ENCODE assay signal across 7 mouse cellular contexts in the genomic region with DNA sequence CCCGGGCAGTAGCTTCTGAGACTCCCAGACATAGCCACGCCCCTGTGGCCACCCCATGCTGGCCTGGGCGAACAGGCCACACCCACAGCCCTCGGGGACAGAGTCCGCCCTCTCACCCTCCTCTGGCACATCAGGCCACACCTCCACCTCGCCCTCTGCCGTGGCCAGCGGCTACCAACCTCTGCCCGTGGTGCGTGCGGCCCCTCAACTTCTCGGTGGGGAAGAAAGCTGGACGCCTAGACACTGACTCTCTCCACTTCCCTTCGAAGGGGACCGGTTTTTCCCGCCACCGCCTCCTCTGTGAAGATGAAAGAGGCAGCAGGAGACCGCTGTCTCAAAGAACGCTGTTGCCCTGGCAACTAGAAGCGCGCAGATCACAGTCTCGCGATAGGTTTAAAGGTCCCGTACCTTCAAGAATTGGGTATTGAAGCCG. TPM values are rescaled to one million over a fixed set of nuclear protein-coding genes. Genes with fewer than 3 reads are reported as not detected.
DNase-seq lines count a peak whose midpoint lies in the region; ATAC-seq lines count a peak whose summit lies in the region.

Fsip1 (minus strand) TSS at position 346 of the 433 bp plus-strand sequence.

- peak; percentile 79 for ATAC-seq in embryonic facial prominence, embryonic 12.5 days (ENCODE audit: insufficient number of reproducible peaks, insufficient read depth, low FRiP score, low TSS enrichment)
- ATAC-seq in limb, embryonic 13.5 days (ENCODE audit: low FRiP score, low read depth) = peak; percentile 88
- ATAC-seq in midbrain, embryonic 15.5 days (replicated peaks) = peak; percentile 92

- H3K27ac ChIP-seq in embryonic facial prominence, embryonic 12.5 days = no peak within 1 kb of the TSS
- no peak within 1 kb of the TSS for H3K27ac ChIP-seq in limb, embryonic 13.5 days
- H3K27ac ChIP-seq in midbrain, embryonic 15.5 days = no peak within 1 kb of the TSS

- no peaks in the 10 kb centered on the region for H3K36me3 ChIP-seq in embryonic facial prominence, embryonic 12.5 days
- H3K36me3 ChIP-seq in limb, embryonic 13.5 days = no peaks in the 10 kb centered on the region
- no peaks in the 10 kb centered on the region for H3K36me3 ChIP-seq in midbrain, embryonic 15.5 days (replicated peaks)

- H3K9me3 ChIP-seq in embryonic facial prominence, embryonic 12.5 days = no peaks in the 10 kb centered on the region
- H3K9me3 ChIP-seq in limb, embryonic 13.5 days = no peaks in the 10 kb centered on the region
- H3K9me3 ChIP-seq in midbrain, embryonic 15.5 days = no peaks in the 10 kb centered on the region

- H3K4me2 ChIP-seq in embryonic facial prominence, embryonic 12.5 days (replicated peaks) = peak within 1 kb of the TSS; percentile 71
- H3K4me2 ChIP-seq in limb, embryonic 13.5 days (replicated peaks) = peak within 1 kb of the TSS; percentile 72
- H3K4me2 ChIP-seq in midbrain, embryonic 15.5 days = peak within 1 kb of the TSS; percentile 61

- peak; percentile 86 for DNase-seq in adrenal gland, adult 8-10 months
- peak; percentile 69 to 83 for DNase-seq in heart, adult 18-20 months
- DNase-seq in kidney, adult 18-20 months = peak; percentile 92
- DNase-seq in spleen, adult 18-20 months = peak; percentile 80

- H3K27me3 ChIP-seq in embryonic facial prominence, embryonic 12.5 days = no peaks in the 10 kb centered on the region
- H3K27me3 ChIP-seq in limb, embryonic 13.5 days = peaks cover 14% of the 10 kb centered on the region; the same call in 1 of the 2 replicates
- no peaks in the 10 kb centered on the region for H3K27me3 ChIP-seq in midbrain, embryonic 15.5 days (replicated peaks)

- H3K4me3 ChIP-seq in embryonic facial prominence, embryonic 12.5 days = peak within 1 kb of the TSS; percentile 48
- peak within 1 kb of the TSS; percentile 47 for H3K4me3 ChIP-seq in limb, embryonic 13.5 days
- H3K4me3 ChIP-seq in midbrain, embryonic 15.5 days = peak within 1 kb of the TSS; percentile 40

- H3K9ac ChIP-seq in embryonic facial prominence, embryonic 12.5 days = peak within 1 kb of the TSS; percentile 38
- peak within 1 kb of the TSS; percentile 57 for H3K9ac ChIP-seq in limb, embryonic 13.5 days
- H3K9ac ChIP-seq in midbrain, embryonic 15.5 days = no peak within 1 kb of the TSS; the same call in 1 of the 2 replicates

- H3K4me1 ChIP-seq in embryonic facial prominence, embryonic 12.5 days = no peaks in the 10 kb centered on the region
- H3K4me1 ChIP-seq in limb, embryonic 13.5 days = peaks cover 6% of the 10 kb centered on the region; the same call in 1 of the 2 replicates
- H3K4me1 ChIP-seq in midbrain, embryonic 15.5 days = peaks cover 4% of the 10 kb centered on the region

- WGBS in embryonic facial prominence, embryonic 12.5 days = 1% methylated on average over 25 of the region's 25 CpGs
- 2% methylated on average over 25 of the region's 25 CpGs for WGBS in limb, embryonic 13.5 days
- 1% methylated on average over 25 of the region's 25 CpGs for WGBS in midbrain, embryonic 15.5 days

RNA-seq across cellular contexts. Expression of gene Fsip1, which starts in this region (rescaled TPM):
- under 1 TPM; 0.26 to 0.77 (median 0.43) TPM for total RNA-seq in adrenal gland, adult 8-10 months (2022)
- polyA plus RNA-seq in embryonic facial prominence, embryonic 12.5 days (2016; fragmentation: Nextera tagmentation; extraction: Ambion mirVana) = 1.3 and 1.9 TPM in 2 replicates
- not detected for total RNA-seq in heart, adult 18-20 months (2021)
- 0.48 and 0.75 TPM in 2 replicates for polyA plus RNA-seq in limb, embryonic 13.5 days (2015; fragmentation: Nextera tagmentation; extraction: Ambion mirVana)
- polyA plus RNA-seq in midbrain, embryonic 15.5 days (2015; fragmentation: Nextera tagmentation; extraction: Ambion mirVana) = 3.0 and 3.1 TPM in 2 replicates

Comparison
In these comparisons a context has a peak if more than half of its experiments do, and no peak if none do; other contexts are left out.
1. Peak in DNase-seq in adrenal gland, adult 8-10 months; RNA of the gene not detected or under 1 TPM.
2. Peak in DNase-seq in heart, adult 18-20 months; RNA of the gene not detected or under 1 TPM.
3. Peak in ATAC-seq, H3K4me3 ChIP-seq, H3K9ac ChIP-seq and H3K4me2 ChIP-seq in limb, embryonic 13.5 days; RNA of the gene not detected or under 1 TPM.